Mouse (Mus musculus): ENCODE results near the gene Olfr494. TPM values are rescaled to one million over a fixed set of nuclear protein-coding genes. Genes with fewer than 3 reads are reported as not detected.

Olfr494 gene
- polyA plus RNA-seq (2015; fragmentation: Nextera tagmentation; extraction: Ambion mirVana), result not detected in 2 replicates

DNA sequence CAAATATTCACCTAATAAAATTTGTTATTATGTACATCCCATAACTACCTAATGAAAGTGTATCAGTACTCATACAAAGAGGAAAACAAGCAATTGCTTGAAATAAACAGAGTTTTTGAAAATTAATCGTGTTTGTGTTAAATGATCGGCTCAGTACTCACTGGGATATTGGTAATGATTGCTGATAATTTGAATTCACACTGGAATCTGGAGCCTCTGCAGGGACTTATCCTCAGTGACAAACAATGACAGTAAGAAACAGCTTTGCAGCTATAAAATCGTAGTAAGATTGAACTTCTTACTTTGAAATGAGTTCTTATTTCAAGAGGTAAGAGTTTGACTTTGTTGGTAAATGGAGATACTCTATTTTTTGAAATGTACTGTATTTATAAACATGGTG, at the start of gene Olfr494:
Gene Olfr494 (plus strand): TSS at position 301 of the 400 bp plus-strand sequence.
- ATAC-seq (ENCODE audit: low FRiP score, low read depth), result no peak
- H3K4me2 ChIP-seq (replicated peaks), result no peak within 1 kb of the TSS
- 85% methylated on average over 3 of the region's 3 CpGs for WGBS
- H3K27me3 ChIP-seq, result no peaks in the 10 kb centered on the region
- no peaks in the 10 kb centered on the region for H3K4me1 ChIP-seq
- H3K27ac ChIP-seq, result no peak within 1 kb of the TSS
- H3K9me3 ChIP-seq, result 0 out of 2 replicates have a peak, but pooled peaks cover under 1% of the 10 kb centered on the region
- H3K36me3 ChIP-seq, result no peaks in the 10 kb centered on the region
- H3K4me3 ChIP-seq, result no peak within 1 kb of the TSS
- no peak within 1 kb of the TSS for H3K9ac ChIP-seq

- ATAC-seq (ENCODE audit: low FRiP score, low read depth), result no peak
- H3K27me3 ChIP-seq, result no peaks in the 10 kb centered on the region
- H3K4me3 ChIP-seq, result no peak within 1 kb of the TSS
- H3K27ac ChIP-seq, result no peak within 1 kb of the TSS
- no peaks in the 10 kb centered on the region for H3K36me3 ChIP-seq
- 81% methylated on average over 2 of the region's 2 CpGs for WGBS
- no peak within 1 kb of the TSS for H3K9ac ChIP-seq
- H3K4me1 ChIP-seq, result no peaks in the 10 kb centered on the region
- no peak within 1 kb of the TSS for H3K4me2 ChIP-seq (replicated peaks)
- no peaks in the 10 kb centered on the region for H3K9me3 ChIP-seq
These were observed 41.6 kb upstream of the Olfr494 start, which contains the start of gene Olfr492 for GRCm38 (mm10) chr7:108323574-108323973. Olfr492 (minus strand) TSS chr7:108323674.

DNA sequence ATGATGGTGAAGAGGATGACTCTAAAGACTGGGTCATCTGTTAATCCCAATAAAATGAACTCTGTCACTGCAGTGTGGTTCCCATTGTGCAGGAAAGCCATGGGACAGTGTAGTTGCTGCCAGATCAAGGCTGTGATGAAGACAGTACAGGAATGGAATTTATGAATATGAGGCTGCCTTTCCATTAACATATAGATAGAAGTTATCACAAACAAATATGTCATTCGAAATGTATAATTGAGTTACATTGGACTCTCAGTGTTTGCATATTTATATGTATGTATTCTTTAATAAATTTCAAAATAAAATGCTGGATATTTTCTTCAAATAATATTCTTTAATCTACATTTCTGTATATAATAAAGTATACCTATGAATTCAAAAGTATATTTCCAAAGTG, 18.3 kb upstream of the Olfr494 start, which contains the start of gene Olfr493:
Gene Olfr493 (minus strand): TSS at position 101 of the 400 bp plus-strand sequence.
- no peak for ATAC-seq (ENCODE audit: low FRiP score, low read depth)
- Histone ChIP-seq H3K4me1 (no peaks in the 10 kb centered on the region), H3K36me3 (no peaks in the 10 kb centered on the region), H3K9ac (no peak within 1 kb of the TSS), H3K27me3 (no peaks in the 10 kb centered on the region), H3K9me3 (no peaks in the 10 kb centered on the region), H3K4me3 (no peak within 1 kb of the TSS), H3K4me2 (replicated peaks) (no peak within 1 kb of the TSS), H3K27ac (no peak within 1 kb of the TSS)
- 60% methylated on average over 1 of the region's 1 CpGs for WGBS

DNA sequence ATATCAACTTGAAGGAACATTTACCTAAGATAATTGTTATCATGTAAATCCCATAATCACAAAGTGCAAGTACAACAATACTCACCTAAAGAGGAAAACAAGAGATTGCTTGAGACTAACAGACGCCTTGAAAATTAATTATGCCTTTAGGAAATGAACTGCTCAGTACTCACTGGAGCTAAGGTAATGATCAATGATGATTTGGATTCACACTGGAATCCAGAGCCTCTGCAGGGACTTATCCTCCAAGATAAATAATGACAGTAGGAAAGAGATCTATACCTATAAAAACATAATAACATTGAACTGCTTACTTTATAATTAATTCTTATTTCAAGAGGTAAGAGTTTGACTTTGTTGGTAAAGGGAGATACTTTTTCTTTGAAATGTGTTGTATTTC, 27.7 kb downstream of the Olfr494 start, which contains the start of gene Olfr495:
Gene Olfr495 (plus strand): TSS at position 301 of the 400 bp plus-strand sequence.
- Histone ChIP-seq H3K27ac (no peak within 1 kb of the TSS), H3K9me3 (no peaks in the 10 kb centered on the region), H3K27me3 (no peaks in the 10 kb centered on the region), H3K9ac (no peak within 1 kb of the TSS), H3K4me3 (no peak within 1 kb of the TSS), H3K4me1 (no peaks in the 10 kb centered on the region), H3K4me2 (replicated peaks) (no peak within 1 kb of the TSS), H3K36me3 (no peaks in the 10 kb centered on the region)
- WGBS, result 75% methylated on average over 1 of the region's 1 CpGs
- no peak for ATAC-seq (ENCODE audit: low FRiP score, low read depth)

Other genes with a start within 250 kb of the Olfr494 start
- gene Olfr484, start 237.9 kb upstream of the Olfr494 start, polyA plus RNA-seq (2015; fragmentation: Nextera tagmentation; extraction: Ambion mirVana), result not detected in 2 replicates
- not detected in 2 replicates for gene Olfr485, start 205.5 kb upstream of the Olfr494 start, polyA plus RNA-seq (2015; fragmentation: Nextera tagmentation; extraction: Ambion mirVana)
- not detected in 2 replicates for gene Olfr486, start 192.6 kb upstream of the Olfr494 start, polyA plus RNA-seq (2015; fragmentation: Nextera tagmentation; extraction: Ambion mirVana)
- not detected in 2 replicates for gene Olfr487, start 150.7 kb upstream of the Olfr494 start, polyA plus RNA-seq (2015; fragmentation: Nextera tagmentation; extraction: Ambion mirVana)
- not detected in 2 replicates for gene Olfr488, start 107.0 kb upstream of the Olfr494 start, polyA plus RNA-seq (2015; fragmentation: Nextera tagmentation; extraction: Ambion mirVana)
- not detected in 2 replicates for gene Olfr490, start 76.4 kb upstream of the Olfr494 start, polyA plus RNA-seq (2015; fragmentation: Nextera tagmentation; extraction: Ambion mirVana)
- gene Olfr491, start 51.9 kb upstream of the Olfr494 start, polyA plus RNA-seq (2015; fragmentation: Nextera tagmentation; extraction: Ambion mirVana), result not detected in 2 replicates
- gene Olfr492, start 41.7 kb upstream of the Olfr494 start, polyA plus RNA-seq (2015; fragmentation: Nextera tagmentation; extraction: Ambion mirVana), result 0.15 TPM in 1 of 2 replicates, not detected in the other
- gene Olfr493, start 18.4 kb upstream of the Olfr494 start, polyA plus RNA-seq (2015; fragmentation: Nextera tagmentation; extraction: Ambion mirVana), result not detected in 2 replicates
- not detected in 2 replicates for gene Olfr495, start 27.8 kb downstream of the Olfr494 start, polyA plus RNA-seq (2015; fragmentation: Nextera tagmentation; extraction: Ambion mirVana)
- not detected in 2 replicates for gene Olfr497, start 55.1 kb downstream of the Olfr494 start, polyA plus RNA-seq (2015; fragmentation: Nextera tagmentation; extraction: Ambion mirVana)
- gene Olfr498, start 100.0 kb downstream of the Olfr494 start, polyA plus RNA-seq (2015; fragmentation: Nextera tagmentation; extraction: Ambion mirVana), result not detected in 2 replicates
- gene Olfr502, start 159.7 kb downstream of the Olfr494 start, polyA plus RNA-seq (2015; fragmentation: Nextera tagmentation; extraction: Ambion mirVana), result not detected in 2 replicates
- gene Olfr503, start 179.2 kb downstream of the Olfr494 start, polyA plus RNA-seq (2015; fragmentation: Nextera tagmentation; extraction: Ambion mirVana), result not detected in 2 replicates
- not detected in 2 replicates for gene Olfr504, start 200.5 kb downstream of the Olfr494 start, polyA plus RNA-seq (2015; fragmentation: Nextera tagmentation; extraction: Ambion mirVana)
- gene Olfr506, start 245.5 kb downstream of the Olfr494 start, polyA plus RNA-seq (2015; fragmentation: Nextera tagmentation; extraction: Ambion mirVana), result not detected in 2 replicates